Mouse (Mus musculus): ENCODE measurements around the gene Dock10. TPM values are rescaled to one million over a fixed set of nuclear protein-coding genes. Genes with fewer than 3 reads are reported as not detected.

Gene Dock10
- polyA plus RNA-seq, 1 experiment from 2014 or later = 2.8 TPM

DNA sequence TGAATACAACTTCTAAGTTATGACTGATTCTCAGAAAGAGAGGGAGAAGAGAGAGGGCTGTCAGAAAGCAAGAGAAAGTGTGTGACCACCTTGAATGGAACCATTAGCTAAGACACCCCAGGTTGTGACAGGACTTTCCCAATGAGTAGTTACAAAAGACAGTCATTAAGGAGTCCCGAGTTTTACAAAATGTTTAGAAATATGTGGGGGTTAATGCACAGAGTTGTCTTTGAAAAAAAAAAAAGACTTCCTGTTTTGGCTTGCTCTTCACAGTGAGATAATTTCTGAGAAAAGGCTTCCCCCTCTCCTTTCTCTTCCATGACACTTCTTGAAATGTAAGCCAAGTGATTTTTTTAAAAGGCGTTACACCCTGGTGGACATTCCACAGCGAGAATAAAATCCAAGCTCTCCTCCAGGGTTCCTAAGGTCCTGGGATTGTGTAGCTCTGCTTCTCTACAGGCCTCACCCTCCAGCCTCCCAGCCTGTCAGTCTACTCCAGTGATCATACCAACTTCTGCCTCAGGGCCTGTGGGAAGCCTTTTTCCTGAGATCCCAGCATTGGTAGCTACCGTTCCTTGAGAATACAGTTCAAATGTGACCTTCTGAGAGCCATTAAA, 144.8 kb downstream of the Dock10 start:
- Histone ChIP-seq H3K27me3 (ENCODE audit: control insufficient read depth, insufficient read depth, low read length) (no peaks in the 10 kb centered on the region), H3K4me3 (ENCODE audit: low read depth, low read length) (no peak overlapping the region), H3K4me1 (replicated peaks; ENCODE audit: control insufficient read depth, insufficient read depth) (no peaks in the 10 kb centered on the region), H3K9me3 (ENCODE audit: control insufficient read depth, low read length) (no peaks in the 10 kb centered on the region), H3K9ac (ENCODE audit: low read length) (no peak overlapping the region), H3K36me3 (ENCODE audit: control insufficient read depth, insufficient read depth, low read length) (no peaks in the 10 kb centered on the region), H3K27ac (replicated peaks) (no peak overlapping the region), H3K4me2 (replicated peaks; ENCODE audit: low read depth) (no peak overlapping the region)
- TF ChIP-seq EP300 (optimal IDR thresholded peaks at IDR 0.05) = no peak
- TF ChIP-seq CTCF (IDR thresholded peaks at IDR 0.05; ENCODE audit: low read depth) = no peak
- 65% methylated on average over 4 of the region's 4 CpGs for WGBS
- DNase-seq (ENCODE audit: low spot score) = no peak
- ATAC-seq (ENCODE audit: low FRiP score, low TSS enrichment) = no peak

- no peaks in the 10 kb centered on the region for H3K4me1 ChIP-seq (replicated peaks; ENCODE audit: control insufficient read depth, insufficient read depth)
- H3K36me3 ChIP-seq (ENCODE audit: control insufficient read depth, insufficient read depth, low read length) = no peaks in the 10 kb centered on the region
- DNase-seq (ENCODE audit: low spot score) = no peak
- TF ChIP-seq CTCF (IDR thresholded peaks at IDR 0.05; ENCODE audit: low read depth) (no peak), EP300 (optimal IDR thresholded peaks at IDR 0.05) (no peak)
- no peaks in the 10 kb centered on the region for H3K9me3 ChIP-seq (ENCODE audit: control insufficient read depth, low read length)
- no peak overlapping the region for H3K4me3 ChIP-seq (ENCODE audit: low read depth, low read length)
- H3K9ac ChIP-seq (ENCODE audit: low read length) = no peak overlapping the region
- WGBS = 81% methylated on average over 4 of the region's 4 CpGs
- no peaks in the 10 kb centered on the region for H3K27me3 ChIP-seq (ENCODE audit: control insufficient read depth, insufficient read depth, low read length)
- no peak for ATAC-seq (ENCODE audit: low FRiP score, low TSS enrichment)
- H3K27ac ChIP-seq (replicated peaks) = no peak overlapping the region
- no peak overlapping the region for H3K4me2 ChIP-seq (replicated peaks; ENCODE audit: low read depth)
These were observed 150.8 kb downstream of the Dock10 start for GRCm38 (mm10) chr1:80607546-80607945.

DNA sequence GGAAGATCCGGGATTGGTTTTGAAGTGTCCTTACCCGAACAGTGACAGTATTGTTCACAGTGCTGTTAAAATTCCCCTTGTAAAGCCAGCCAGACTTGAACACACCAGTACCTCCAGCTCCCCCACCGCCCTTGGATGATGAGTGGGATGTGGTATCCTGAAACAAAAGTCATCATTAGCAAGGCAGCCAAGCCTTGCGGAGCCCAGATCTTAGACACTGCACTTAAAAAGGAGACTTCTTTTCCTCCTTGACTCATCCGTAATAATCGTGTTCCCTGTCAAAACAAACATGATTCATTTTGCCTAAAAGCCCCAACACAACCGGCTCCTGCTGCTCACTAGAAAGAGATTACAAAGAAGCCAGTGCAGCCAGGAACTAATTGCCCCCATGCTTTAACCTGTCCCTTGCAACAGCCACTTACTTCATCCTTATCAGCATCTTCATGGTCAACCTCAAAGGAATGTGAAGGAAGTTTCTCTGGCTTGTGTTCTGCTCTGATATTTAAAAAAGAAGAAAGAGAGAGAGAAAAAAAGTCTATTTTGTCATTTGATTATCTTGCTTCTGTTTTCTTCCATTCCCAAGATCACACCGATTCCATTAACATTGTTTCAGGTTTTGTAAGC, 152.1 kb downstream of the Dock10 start:
- TF ChIP-seq EP300 (optimal IDR thresholded peaks at IDR 0.05) (no peak), CTCF (IDR thresholded peaks at IDR 0.05; ENCODE audit: low read depth) (no peak)
- Histone ChIP-seq H3K4me3 (ENCODE audit: low read depth, low read length) (no peak overlapping the region), H3K36me3 (ENCODE audit: control insufficient read depth, insufficient read depth, low read length) (no peaks in the 10 kb centered on the region), H3K4me1 (replicated peaks; ENCODE audit: control insufficient read depth, insufficient read depth) (no peaks in the 10 kb centered on the region), H3K27ac (replicated peaks) (no peak overlapping the region), H3K9me3 (ENCODE audit: control insufficient read depth, low read length) (no peaks in the 10 kb centered on the region), H3K4me2 (replicated peaks; ENCODE audit: low read depth) (no peak overlapping the region), H3K27me3 (ENCODE audit: control insufficient read depth, insufficient read depth, low read length) (no peaks in the 10 kb centered on the region), H3K9ac (ENCODE audit: low read length) (no peak overlapping the region)
- DNase-seq (ENCODE audit: low spot score) (no peak), ATAC-seq (ENCODE audit: low FRiP score, low TSS enrichment) (no peak)
- WGBS = 32% methylated on average over 8 of the region's 8 CpGs

DNA sequence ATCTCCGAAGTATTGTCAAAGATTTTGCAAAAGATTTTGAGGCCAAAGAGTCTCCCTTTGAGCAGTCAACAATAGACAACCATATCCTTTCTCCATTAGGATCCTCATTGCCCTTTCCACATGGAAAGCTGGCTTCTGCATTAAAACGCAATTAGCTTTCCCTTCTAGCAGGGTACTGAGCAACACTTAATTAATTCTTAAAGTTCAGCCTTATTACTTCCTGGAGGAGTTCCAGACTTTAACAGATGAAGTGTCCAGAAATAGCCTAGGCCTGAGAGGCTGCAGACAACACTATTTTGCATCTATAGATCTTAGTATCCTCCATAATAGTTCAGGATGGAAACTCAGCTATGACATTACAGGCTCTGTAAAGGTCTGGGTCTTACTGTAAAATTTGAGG, 154.0 kb downstream of the Dock10 start:
- ATAC-seq (ENCODE audit: low FRiP score, low TSS enrichment) = no peak
- Histone ChIP-seq H3K36me3 (ENCODE audit: control insufficient read depth, insufficient read depth, low read length) (no peaks in the 10 kb centered on the region), H3K4me3 (ENCODE audit: low read depth, low read length) (no peak overlapping the region), H3K9ac (ENCODE audit: low read length) (no peak overlapping the region), H3K4me1 (replicated peaks; ENCODE audit: control insufficient read depth, insufficient read depth) (no peaks in the 10 kb centered on the region), H3K4me2 (replicated peaks; ENCODE audit: low read depth) (no peak overlapping the region), H3K9me3 (ENCODE audit: control insufficient read depth, low read length) (no peaks in the 10 kb centered on the region), H3K27me3 (ENCODE audit: control insufficient read depth, insufficient read depth, low read length) (no peaks in the 10 kb centered on the region), H3K27ac (replicated peaks) (no peak overlapping the region)
- no peak for DNase-seq (ENCODE audit: low spot score)
- 87% methylated on average over 2 of the region's 2 CpGs for WGBS
- TF ChIP-seq EP300 (optimal IDR thresholded peaks at IDR 0.05) = no peak
- no peak for TF ChIP-seq CTCF (IDR thresholded peaks at IDR 0.05; ENCODE audit: low read depth)

GRCm38 (mm10) chr1:80603081-80603480, 155.2 kb downstream of the Dock10 start:
- H3K27me3 ChIP-seq (ENCODE audit: control insufficient read depth, insufficient read depth, low read length) = no peaks in the 10 kb centered on the region
- TF ChIP-seq EP300 (optimal IDR thresholded peaks at IDR 0.05) (no peak), CTCF (IDR thresholded peaks at IDR 0.05; ENCODE audit: low read depth) (no peak)
- ATAC-seq (ENCODE audit: low FRiP score, low TSS enrichment) (no peak), DNase-seq (ENCODE audit: low spot score) (no peak)
- H3K9me3 ChIP-seq (ENCODE audit: control insufficient read depth, low read length) = no peaks in the 10 kb centered on the region
- H3K36me3 ChIP-seq (ENCODE audit: control insufficient read depth, insufficient read depth, low read length) = no peaks in the 10 kb centered on the region
- no peak overlapping the region for H3K4me3 ChIP-seq (ENCODE audit: low read depth, low read length)
- WGBS = 62% methylated on average over 2 of the region's 2 CpGs
- no peak overlapping the region for H3K27ac ChIP-seq (replicated peaks)
- H3K9ac ChIP-seq (ENCODE audit: low read length) = no peak overlapping the region
- no peak overlapping the region for H3K4me2 ChIP-seq (replicated peaks; ENCODE audit: low read depth)
- no peaks in the 10 kb centered on the region for H3K4me1 ChIP-seq (replicated peaks; ENCODE audit: control insufficient read depth, insufficient read depth)

GRCm38 (mm10) chr1:80583281-80583680, 175.0 kb downstream of the Dock10 start:
- H3K9me3 ChIP-seq (ENCODE audit: control insufficient read depth, low read length) = no peaks in the 10 kb centered on the region
- H3K27me3 ChIP-seq (ENCODE audit: control insufficient read depth, insufficient read depth, low read length) = no peaks in the 10 kb centered on the region
- WGBS = 31% methylated on average over 5 of the region's 5 CpGs
- no peak for TF ChIP-seq EP300 (optimal IDR thresholded peaks at IDR 0.05)
- no peaks in the 10 kb centered on the region for H3K36me3 ChIP-seq (ENCODE audit: control insufficient read depth, insufficient read depth, low read length)
- no peak overlapping the region for H3K9ac ChIP-seq (ENCODE audit: low read length)
- no peaks in the 10 kb centered on the region for H3K4me1 ChIP-seq (replicated peaks; ENCODE audit: control insufficient read depth, insufficient read depth)
- H3K27ac ChIP-seq (replicated peaks) = no peak overlapping the region
- H3K4me3 ChIP-seq (ENCODE audit: low read depth, low read length) = no peak overlapping the region
- no peak for DNase-seq (ENCODE audit: low spot score)
- H3K4me2 ChIP-seq (replicated peaks; ENCODE audit: low read depth) = no peak overlapping the region
- ATAC-seq (ENCODE audit: low FRiP score, low TSS enrichment) = no peak

All from stomach, postnatal 0 days (tissue).